Comparison of ENCODE assay signal across 21 mouse cellular contexts in genomic region chr15:102557580-102557979, GRCm38 (mm10). TPM values are rescaled to one million over a fixed set of nuclear protein-coding genes. Genes with fewer than 3 reads are reported as not detected.
DNase-seq lines count a peak whose midpoint lies in the region; ATAC-seq and TF ChIP-seq lines count a peak whose summit lies in the region.
"Had no signal": no experiment of that assay in that cellular context is flagged by ENCODE, and none has a peak within 500 bp of the region (broad histone marks: within the 10 kb centered on the region; RNA-seq: fewer than 3 reads in every experiment).

No protein-coding gene starts in this region.

- H3K27me3 ChIP-seq in Patski = no peaks in the 10 kb centered on the region
- H3K27me3 ChIP-seq: embryonic facial prominence, embryonic 15.5 days; forebrain, embryonic 13.5 days; limb, embryonic 13.5 days; lung, embryonic 15.5 days had no signal

- no peak overlapping the region for H3K4me3 ChIP-seq in layer of hippocampus, adult 2 months
- H3K4me3 ChIP-seq: embryonic facial prominence, embryonic 15.5 days; forebrain, embryonic 13.5 days; heart, embryonic 10.5 days; limb, embryonic 13.5 days; lung, embryonic 15.5 days; midbrain, embryonic 10.5 days had no signal

- H3K27ac ChIP-seq in layer of hippocampus, adult 2 months = peak overlapping the region; percentile 50; the same call in 1 of the 2 replicates
- H3K27ac ChIP-seq: embryonic facial prominence, embryonic 15.5 days; forebrain, embryonic 13.5 days; heart, embryonic 10.5 days; lung, embryonic 15.5 days; midbrain, embryonic 10.5 days had no signal

- in situ Hi-C loops in Patski (cut with MboI; ENCODE audit: low pct_unique_long_range_greater_than_20kb) = loop anchor here (10.0 kb wide), 1 partner anchor 107 kb away; no protein-coding TSS in a partner anchor

- POLR2A ChIA-PET in Patski (lab: Charles Lee) = no interaction called here

- peak; percentile 41 to 43 for DNase-seq in cerebellum, postnatal 14 days
- DNase-seq in cerebellum, postnatal 4 days (ENCODE audit: low spot score in 2 of 2) = no peak
- DNase-seq in layer of hippocampus, adult 2 months (ENCODE audit: low spot score in 2 of 2) = no peak
- no peak for DNase-seq in layer of hippocampus, adult 11-12 months (ENCODE audit: low spot score)
- peak; percentile 32 for DNase-seq in 3T3-L1 (ENCODE audit: low read depth, low spot score)
- DNase-seq in Patski (ENCODE audit: low read depth, low spot score) = no peak
- no peak for DNase-seq in thymus, postnatal 10 days (ENCODE audit: low spot score in 2 of 2)
- DNase-seq: gastrocnemius, postnatal 10 days; heart, postnatal 4 days; kidney, postnatal 25 days had no signal

- CTCF ChIA-PET in Patski (lab: Charles Lee) = interaction anchor here (1.1 to 1.3 kb wide), 2 partner anchors 16 to 33 kb away, joined by 3 to 4 read pairs; partner anchors contain the start of gene Npff

- ATAC-seq in Patski = no peak
- ATAC-seq: forebrain, embryonic 13.5 days; inflammation-experienced regulatory T-cells, adult 6 months had no signal

- peak; percentile 74 for TF ChIP-seq CTCF in layer of hippocampus, adult 2 months (conservative IDR thresholded peaks at IDR 0.05)
- peak; percentile 13 for TF ChIP-seq CTCF in Patski (IDR thresholded peaks at IDR 0.05)

RNA-seq across cellular contexts. Expression of gene Npff, which starts 32.8 kb away (rescaled TPM):
- total RNA-seq in layer of hippocampus, adult 2 months (2021) = 1 to 10 TPM; 5.5 TPM
- polyA plus RNA-seq in Patski (2021) = 0.83 TPM

RNA-seq across cellular contexts. Expression of gene Tarbp2, which starts 39.6 kb away (rescaled TPM):
- total RNA-seq in layer of hippocampus, adult 2 months (2021) = 10 to 100 TPM; 36.2 to 37.7 TPM
- polyA plus RNA-seq in Patski (2021) = 51.1 TPM

RNA-seq across cellular contexts. Expression of gene Map3k12, which starts 40.7 kb away (rescaled TPM):
- 10 to 100 TPM; 95.0 to 99.9 TPM for total RNA-seq in layer of hippocampus, adult 2 months (2021)
- polyA plus RNA-seq in Patski (2021) = 41.5 TPM

RNA-seq across cellular contexts. Expression of gene Gm10337, which starts 54.1 kb away (rescaled TPM):
- not detected for total RNA-seq in layer of hippocampus, adult 2 months (2021)
- 3.6 TPM for polyA plus RNA-seq in Patski (2021)
- total RNA-seq: gastrocnemius, postnatal 10 days; left cerebral cortex, adult 8-10 months had no signal
- polyA plus RNA-seq: heart, embryonic 10.5 days; inflammation-experienced regulatory T-cells, adult 6 months; lung, embryonic 15.5 days; midbrain, embryonic 10.5 days; small intestine, adult 2 months; testis, adult 2 months; urinary bladder, adult 2 months had no signal

Comparison
In these comparisons a context has a peak if more than half of its experiments do, and no peak if none do; other contexts are left out.
1. DNase-seq: peak in cerebellum, postnatal 14 days (2 of 2) and 3T3-L1 (single experiment); none in cerebellum, postnatal 4 days (0 of 2), layer of hippocampus, adult 2 months (0 of 2), layer of hippocampus, adult 11-12 months (single experiment), Patski (single experiment) and thymus, postnatal 10 days (0 of 2).